ENCODE assay signal across 8 mouse cellular contexts in genomic region chr15:81729241-81729791, GRCm38 (mm10). TPM values are rescaled to one million over a fixed set of nuclear protein-coding genes. Genes with fewer than 3 reads are reported as not detected.
DNase-seq lines count a peak whose midpoint lies in the region; ATAC-seq lines count a peak whose summit lies in the region.

No protein-coding gene starts in this region.

- WGBS in lung, embryonic 15.5 days, result under 1% methylated on average over 49 of the region's 49 CpGs

- peak; percentile 14 for ATAC-seq in activated CD4-positive, CD25-positive, alpha-beta regulatory T cell, adult 4 months
- peak; percentile 41 for ATAC-seq in lung, embryonic 15.5 days (ENCODE audit: borderline replicate concordance, extremely low read depth, low FRiP score, low TSS enrichment)

- H3K4me3 ChIP-seq in lung, embryonic 15.5 days, result peak overlapping the region; percentile 68

- DNase-seq in CD4-positive, CD25-positive, alpha-beta regulatory T cell, adult 2 months (ENCODE audit: low read depth, low spot score), result peak; percentile 55
- DNase-seq in embryo, embryonic 11 days, result peak; percentile 41
- DNase-seq in heart, postnatal 14 days, result peak; percentile 10 to 14
- peak; percentile 39 to 57 for DNase-seq in kidney, postnatal 4 days
- peak; percentile 85 for DNase-seq in right cerebral cortex, adult 18-20 months
- DNase-seq in adipocyte (ENCODE audit: low spot score), result no peak

- H3K4me2 ChIP-seq in lung, embryonic 15.5 days, result peak overlapping the region; percentile 80

- intact Hi-C loops in heart, postnatal 14 days (cut with DNase I), result no loop called here

- peaks cover 7% of the 10 kb centered on the region; the same call in 1 of the 2 replicates for H3K36me3 ChIP-seq in lung, embryonic 15.5 days

- H3K9ac ChIP-seq in lung, embryonic 15.5 days, result peak overlapping the region; percentile 86

- no peaks in the 10 kb centered on the region for H3K27me3 ChIP-seq in lung, embryonic 15.5 days

- H3K9me3 ChIP-seq in lung, embryonic 15.5 days, result no peaks in the 10 kb centered on the region

- peak overlapping the region; percentile 68 for H3K27ac ChIP-seq in lung, embryonic 15.5 days

- H3K4me1 ChIP-seq in lung, embryonic 15.5 days, result peaks cover 16% of the 10 kb centered on the region

RNA-seq across cellular contexts. Expression of gene Zc3h7b, which starts 15.5 kb away (rescaled TPM):
- 1 to 10 TPM; 5.2 to 7.1 TPM for polyA plus RNA-seq in activated CD4-positive, CD25-positive, alpha-beta regulatory T cell, adult 4 months (2017; shearing (Covaris generic))
- 10 to 100 TPM; 74.9 to 78.7 TPM for total RNA-seq in heart, postnatal 14 days (2021)
- 30.4 and 30.7 TPM in 2 replicates for polyA plus RNA-seq in lung, embryonic 15.5 days (2015; fragmentation: Nextera tagmentation; extraction: Ambion mirVana)

RNA-seq across cellular contexts. Expression of gene Rangap1, which starts 16.0 kb away (rescaled TPM):
- polyA plus RNA-seq in activated CD4-positive, CD25-positive, alpha-beta regulatory T cell, adult 4 months (2017; shearing (Covaris generic)), result 10 to 100 TPM; 39.7 to 56.1 TPM
- 10 to 100 TPM; 28.1 to 35.2 TPM for total RNA-seq in heart, postnatal 14 days (2021)
- 100 and 111 TPM in 2 replicates for polyA plus RNA-seq in lung, embryonic 15.5 days (2015; fragmentation: Nextera tagmentation; extraction: Ambion mirVana)

RNA-seq across cellular contexts. Expression of gene Chadl, which starts 32.2 kb away (rescaled TPM):
- polyA plus RNA-seq in activated CD4-positive, CD25-positive, alpha-beta regulatory T cell, adult 4 months (2017; shearing (Covaris generic)), result under 1 TPM; 0.46 to 0.78 TPM
- total RNA-seq in heart, postnatal 14 days (2021), result 1 to 10 TPM; 1.0 to 1.1 TPM
- 5.7 and 5.8 TPM in 2 replicates for polyA plus RNA-seq in lung, embryonic 15.5 days (2015; fragmentation: Nextera tagmentation; extraction: Ambion mirVana)
